Mouse (Mus musculus) thymus, postnatal 25 days (tissue): ENCODE measurements around the gene Pxylp1.

Experiments used
- DNase-seq: peaks from one replicate; pipeline ENCODE4 v3.0.0; 2022

Pxylp1 gene

DNA sequence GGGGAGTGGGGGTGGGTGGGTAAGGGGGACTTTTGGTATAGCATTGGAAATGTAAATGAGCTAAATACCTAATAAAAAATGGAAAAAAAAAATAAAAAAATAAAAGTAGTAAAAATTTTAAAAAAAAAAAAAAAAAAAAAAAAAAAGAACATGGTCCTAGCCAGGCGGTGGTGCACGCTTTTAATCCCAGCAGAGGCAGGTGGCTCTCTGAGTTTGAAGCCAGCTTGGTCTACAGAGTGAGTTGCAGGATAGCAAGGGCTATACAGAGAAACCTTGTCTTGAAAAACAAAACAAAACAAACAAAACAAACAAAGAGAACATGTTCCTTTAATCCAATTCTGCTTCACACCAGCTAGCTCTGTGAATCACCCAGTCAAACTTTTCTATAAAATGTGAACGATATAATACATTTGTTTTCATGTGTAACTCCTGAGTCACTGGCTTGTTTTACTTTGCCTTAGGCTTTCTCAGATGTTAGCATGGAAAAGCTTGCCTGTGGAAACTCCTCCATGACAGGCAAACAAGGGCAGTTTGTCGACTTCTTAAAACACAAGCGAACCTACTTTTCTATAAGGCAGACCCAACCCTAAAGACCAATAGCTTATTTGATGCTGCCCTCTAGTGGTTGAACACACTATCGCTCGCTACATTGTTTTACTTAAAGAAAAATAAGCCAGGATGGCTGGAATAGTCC lies 74.2 kb downstream of the Pxylp1 start:
- DNase-seq, result peak; percentile 59

DNA sequence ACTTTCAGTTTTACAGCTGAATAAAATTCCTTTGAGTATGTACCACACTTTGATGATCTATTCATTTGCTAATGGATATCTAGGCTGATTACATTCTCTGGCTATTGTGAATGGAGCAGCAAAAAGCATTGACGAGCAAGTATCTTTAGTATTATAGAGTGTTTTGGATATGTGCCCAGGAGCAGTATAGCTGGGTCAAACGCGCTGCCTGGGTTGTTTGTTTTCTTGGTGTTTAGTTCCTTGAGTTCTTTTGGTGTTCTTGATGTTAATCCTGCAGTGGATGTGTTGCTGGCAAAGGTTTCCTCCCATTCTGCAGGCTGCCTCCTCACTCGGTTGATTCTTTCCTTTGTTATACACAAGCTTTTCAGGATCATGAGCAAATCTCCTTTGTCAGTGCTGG lies 80.5 kb downstream of the Pxylp1 start:
- DNase-seq, result no peak

DNA sequence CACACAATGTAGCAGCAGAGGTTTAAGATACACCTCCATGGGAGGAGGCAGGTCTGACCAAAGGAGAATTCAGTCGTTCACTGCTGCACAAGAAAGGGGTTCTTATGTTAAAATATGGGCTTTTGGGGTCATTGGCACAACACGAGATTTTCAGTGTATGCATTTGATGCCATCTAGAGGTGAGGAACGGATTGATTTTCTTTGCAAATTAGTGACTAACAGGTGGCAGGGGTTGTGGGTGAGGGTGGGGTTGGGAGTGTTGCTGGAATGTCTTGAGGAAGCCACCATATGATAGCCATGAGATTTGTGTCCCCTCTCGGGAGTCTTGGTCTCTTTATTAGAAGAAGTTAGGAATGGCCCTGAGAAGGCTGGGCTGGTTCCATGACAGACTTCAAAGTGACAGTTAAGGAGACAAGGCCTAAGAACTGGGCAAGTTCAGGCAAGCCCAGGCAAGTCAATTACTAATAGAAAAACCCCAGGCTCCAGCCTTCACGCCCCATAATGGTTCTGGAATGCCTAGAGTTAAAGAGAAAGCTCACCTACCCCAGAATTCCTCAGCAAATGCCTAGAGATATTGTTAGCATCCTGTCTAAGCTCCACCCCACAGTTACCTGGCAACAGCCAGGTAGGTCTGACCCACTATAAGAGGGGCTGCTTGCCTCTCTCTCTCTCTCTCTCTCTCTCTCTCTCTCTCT lies 92.2 kb downstream of the Pxylp1 start:
- DNase-seq, result no peak

DNA sequence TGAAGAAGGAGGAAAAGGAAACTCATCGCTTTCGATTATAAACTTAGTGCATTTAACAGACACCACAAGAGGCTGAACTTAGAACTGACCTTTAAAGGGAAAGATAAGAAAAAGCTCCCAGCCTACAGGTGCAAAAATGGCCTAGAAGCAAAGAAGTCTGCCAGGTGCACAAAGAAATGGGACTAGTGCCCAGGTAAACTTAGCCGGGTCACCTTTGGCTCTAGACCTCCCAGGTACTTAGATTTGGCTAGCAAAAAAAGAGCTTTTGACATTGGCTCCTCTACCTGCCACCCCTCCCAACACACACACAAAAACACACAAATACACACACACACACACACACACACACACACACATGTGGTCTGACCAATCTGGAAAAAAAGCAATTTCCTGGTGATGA lies 95.2 kb downstream of the Pxylp1 start:
- DNase-seq, result no peak

DNA sequence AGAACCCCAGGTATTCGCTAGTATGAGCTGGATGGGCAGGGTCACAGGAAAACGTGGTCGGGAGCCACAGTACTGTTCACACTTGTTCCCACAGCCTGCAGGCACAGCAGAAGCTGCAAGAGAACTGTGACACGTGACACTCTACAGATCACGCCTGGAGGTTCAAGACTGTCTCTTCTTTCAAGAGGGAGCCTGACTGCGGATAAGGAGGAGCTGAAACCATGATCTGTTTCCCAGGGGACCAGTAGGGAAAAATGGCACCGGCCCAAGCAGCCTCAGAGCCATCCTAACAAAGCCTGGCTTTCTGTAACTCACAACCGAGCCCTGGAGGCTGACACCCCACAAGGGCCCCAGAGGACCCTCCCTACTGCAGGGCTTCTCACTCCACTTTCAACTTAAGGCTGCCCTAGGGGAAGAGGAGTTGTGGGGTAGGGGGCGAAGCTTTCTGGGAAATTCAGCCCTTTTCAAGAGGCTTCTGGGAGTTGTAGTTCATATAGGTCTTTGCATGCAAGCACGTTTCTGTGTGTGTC lies 97.0 kb downstream of the Pxylp1 start:
- DNase-seq, result no peak

DNA sequence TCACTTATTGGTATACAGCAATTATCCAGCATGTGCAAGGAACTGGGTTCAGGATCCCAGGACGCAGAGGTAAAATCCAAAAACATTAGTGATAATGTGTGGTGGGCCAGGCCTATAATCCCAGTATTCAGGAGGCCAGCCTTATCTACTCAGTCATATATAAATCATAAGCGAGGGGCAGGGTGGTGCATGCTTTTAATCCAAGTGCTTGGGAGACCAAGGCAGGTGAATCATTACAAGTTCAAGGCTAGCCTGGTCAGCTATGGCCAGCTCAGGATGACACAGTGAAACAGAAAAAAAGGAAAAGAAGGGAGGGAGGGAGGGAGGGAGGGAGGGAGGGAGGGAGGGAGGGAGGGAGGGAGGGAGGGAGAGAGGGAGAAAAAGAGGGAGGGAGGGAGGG lies 97.9 kb downstream of the Pxylp1 start:
- DNase-seq, result no peak

DNA sequence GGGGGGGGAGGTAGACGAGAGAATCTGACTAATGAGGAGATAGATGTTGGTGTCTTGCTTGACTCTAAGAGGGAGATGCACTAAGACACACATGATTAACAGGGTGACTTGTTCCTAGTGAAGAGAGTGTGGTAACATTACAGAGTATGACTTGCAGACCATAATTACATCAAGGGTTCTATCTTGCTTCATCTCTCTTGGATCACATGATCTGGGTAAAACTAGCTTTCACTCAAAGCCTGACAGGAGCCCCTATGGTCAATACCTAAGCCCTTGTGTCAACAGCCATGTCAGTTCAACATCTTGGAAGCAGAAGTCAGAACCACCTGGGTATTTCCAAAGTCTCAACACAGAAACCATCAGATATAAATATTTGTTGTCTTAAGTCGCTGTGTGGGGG lies 99.9 kb downstream of the Pxylp1 start:
- no peak for DNase-seq

DNA sequence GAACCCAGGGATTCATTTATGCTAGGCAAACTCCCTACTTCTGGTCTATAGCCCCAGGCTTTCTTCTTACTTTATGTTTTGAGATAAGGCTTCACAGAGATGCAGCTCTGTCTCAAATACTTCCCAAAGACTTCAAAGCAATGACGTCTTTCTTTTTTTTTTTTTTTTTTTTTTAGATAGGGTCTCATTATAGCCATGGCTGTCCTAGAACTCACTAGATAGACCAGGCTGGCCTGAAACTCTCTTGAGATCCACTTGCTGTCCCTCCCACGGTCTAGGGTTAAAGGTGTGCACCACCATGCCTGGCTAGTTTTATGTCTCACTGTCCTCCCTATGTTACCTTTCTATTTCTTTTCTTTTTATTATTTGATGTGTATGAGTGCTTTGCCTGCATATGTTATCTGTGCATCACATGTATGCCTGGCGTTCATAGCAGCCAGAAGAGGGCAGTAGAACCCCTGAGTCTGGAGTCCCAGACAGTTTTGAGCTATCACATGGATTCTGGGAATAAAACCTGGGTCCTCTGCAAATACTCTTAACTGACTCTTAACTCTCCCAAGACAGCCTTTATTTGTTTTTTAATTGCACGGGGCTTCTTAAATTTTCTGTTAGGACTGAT lies 102.0 kb downstream of the Pxylp1 start:
- DNase-seq, result no peak

DNA sequence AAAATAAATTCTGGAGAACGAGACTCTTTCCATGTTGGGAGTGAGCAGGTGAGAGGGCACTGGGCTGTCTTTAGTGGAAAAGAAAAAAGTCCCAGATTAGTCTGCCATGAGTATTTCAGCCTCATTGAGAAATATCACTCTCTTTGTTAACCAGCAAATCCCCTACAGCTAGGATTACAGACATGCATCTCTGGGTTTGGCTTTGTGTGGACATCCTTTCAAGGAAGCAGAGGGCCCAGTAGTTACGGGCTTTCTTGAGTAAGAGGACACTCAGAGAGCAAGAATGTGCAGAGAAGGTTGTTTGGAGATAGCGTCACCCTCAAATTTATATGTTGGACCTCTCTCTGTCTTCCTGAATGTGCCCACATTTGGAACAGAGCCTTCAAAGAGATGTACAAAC lies 102.6 kb downstream of the Pxylp1 start:
- no peak for DNase-seq

DNA sequence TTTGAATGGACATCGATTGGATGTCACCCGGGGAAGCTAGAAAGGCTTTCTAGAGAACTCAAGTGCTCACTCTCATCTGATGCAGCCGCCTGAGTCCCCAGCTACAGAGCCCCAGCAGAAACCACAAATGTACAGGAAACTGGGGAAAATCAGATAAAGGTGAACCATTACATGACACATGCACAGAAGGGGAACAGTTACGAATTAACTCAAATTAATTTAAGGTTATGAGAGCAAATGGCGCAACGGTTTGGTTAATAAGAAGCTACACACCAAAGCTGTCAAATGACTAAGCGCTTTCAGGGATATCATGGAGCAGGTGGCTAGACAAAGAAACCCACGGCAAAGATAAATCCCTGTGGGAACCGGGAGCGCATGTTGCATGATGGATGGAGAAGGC lies 104.7 kb downstream of the Pxylp1 start:
- peak; percentile 25 for DNase-seq

DNA sequence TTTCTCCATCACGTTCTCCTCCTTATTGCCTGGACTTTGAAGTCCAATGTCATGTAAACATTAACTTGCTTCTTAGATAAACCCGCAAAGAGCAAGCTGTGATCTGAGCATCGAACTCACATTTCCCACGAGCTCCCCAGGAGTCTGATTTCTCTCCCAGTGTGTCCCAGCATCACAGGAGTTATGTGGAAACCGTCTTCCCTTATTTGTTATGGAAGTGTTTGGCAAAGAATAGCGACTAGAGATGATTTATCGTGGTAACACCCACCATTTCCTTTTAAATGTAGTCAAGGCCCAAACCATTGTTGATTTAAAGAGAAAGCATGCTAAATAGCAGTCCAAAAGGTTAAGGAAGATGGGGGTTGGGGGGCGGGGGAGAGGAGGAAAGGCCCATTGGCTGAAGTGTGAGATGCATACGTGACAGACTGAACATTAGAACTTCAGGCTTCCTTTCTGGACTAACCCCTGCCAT lies 106.6 kb downstream of the Pxylp1 start:
- DNase-seq, result no peak

DNA sequence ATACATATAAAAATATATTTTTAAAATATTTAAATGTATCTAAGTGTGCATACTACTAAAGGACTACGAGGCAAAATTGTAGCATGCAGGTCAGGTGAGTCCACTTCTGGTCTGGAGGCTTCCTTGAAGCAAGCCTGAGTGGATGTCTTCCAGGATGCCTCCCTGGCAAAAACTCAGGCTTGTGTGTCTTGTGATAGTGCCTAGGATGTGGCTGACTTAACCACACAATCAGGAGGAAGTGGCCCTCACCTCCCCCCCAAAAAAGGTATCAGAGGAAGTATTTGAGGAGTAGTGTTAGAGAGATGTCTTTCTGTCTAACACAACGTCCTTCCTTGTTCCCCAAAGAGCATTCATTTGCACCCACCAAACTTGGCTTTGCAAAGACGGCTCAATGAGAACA lies 107.3 kb downstream of the Pxylp1 start:
- peak; percentile 37 for DNase-seq

DNA sequence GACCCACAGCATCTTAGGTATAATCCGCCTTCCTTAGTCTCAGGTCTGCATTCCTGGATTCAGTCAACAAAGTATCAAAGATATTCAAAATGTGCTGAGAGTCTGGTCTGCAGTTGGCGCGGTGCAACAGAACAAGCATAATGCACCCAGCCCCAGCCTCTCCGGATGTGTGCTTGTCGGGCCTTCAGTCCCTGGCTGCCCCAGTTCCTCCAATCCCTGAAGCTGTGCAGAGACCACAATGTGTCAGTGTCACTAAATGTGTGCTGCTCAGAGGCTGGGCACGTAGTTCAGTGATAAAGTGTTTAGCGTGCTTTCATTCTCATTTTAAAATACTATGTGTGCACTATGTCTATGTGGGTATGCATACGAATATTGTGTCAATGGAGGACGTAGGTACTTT lies 108.8 kb downstream of the Pxylp1 start:
- peak; percentile 23 for DNase-seq

DNA sequence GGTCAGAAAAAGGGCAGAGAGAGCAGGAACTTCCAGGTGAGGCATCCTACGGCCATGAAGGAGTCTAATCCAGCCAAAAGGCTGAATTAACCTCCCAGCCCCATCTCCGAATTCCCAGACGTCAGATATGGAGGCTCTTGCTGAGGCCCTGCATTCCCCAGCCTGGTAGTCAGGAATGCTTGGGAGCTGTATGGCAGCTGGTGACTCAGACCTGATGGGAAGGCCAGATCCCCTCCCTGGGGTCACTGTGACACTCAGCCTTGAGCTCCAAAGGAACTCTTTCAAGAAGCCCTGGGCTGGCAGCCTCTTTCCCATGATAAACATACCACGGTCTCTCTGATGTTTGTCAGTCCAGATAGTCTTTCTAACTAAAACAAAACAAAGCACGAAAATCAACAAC lies 109.2 kb downstream of the Pxylp1 start:
- DNase-seq, result no peak

DNA sequence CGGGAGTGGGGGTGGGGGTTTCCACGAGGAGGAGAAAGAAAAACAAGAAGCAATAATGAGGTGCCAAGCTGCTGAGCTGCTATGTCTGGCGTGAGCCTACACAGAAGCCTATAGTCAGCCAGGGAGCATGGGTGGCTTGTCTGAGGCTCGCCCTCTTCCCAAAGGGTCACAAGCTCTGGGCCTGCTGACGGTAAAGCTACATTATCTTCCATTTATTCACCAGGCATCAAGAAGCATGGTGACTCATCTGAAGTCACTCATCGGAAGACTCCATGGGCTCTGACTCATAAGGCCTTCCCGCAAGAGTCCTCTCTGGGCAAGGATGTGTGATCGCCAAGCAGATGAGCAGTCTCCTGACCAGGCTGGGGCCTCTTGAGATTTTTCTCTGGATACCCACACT lies 110.4 kb downstream of the Pxylp1 start:
- DNase-seq, result no peak
